Mouse (Mus musculus) adrenal gland, postnatal 36 days (tissue): ENCODE measurements at regions not wholly inside any gene's neighbourhood (a gene's known extent, or its start where the extent isn't known, plus 50 kb on each side); places are given as distances from the start of the nearest gene placed in this dataset.

Experiments
- DNase-seq, 2 experiments: peaks; one replicate each; pipeline ENCODE4 v3.0.0; 2021; ENCODE audit warnings: mixed read lengths in 1 of 2

DNA sequence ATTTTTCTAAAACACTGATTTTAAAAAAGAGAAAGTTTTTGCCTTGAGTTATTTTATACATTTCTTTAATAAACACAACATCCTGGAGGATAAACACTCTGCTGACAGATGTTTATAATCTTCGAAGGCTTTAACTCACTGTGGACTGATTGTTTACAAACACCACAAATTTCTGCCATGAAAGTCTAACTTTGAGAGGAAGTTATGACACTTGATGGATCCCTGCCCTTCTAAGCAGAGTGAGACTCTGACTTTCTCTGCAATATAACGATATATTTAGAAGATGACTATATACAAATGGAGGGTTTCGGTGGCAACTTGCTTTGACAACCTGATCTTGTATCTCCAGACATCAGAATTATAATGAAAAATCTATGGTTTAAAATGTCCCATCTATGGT lies 179.7 kb upstream of the Casp1 start:
- DNase-seq: no peak

DNA sequence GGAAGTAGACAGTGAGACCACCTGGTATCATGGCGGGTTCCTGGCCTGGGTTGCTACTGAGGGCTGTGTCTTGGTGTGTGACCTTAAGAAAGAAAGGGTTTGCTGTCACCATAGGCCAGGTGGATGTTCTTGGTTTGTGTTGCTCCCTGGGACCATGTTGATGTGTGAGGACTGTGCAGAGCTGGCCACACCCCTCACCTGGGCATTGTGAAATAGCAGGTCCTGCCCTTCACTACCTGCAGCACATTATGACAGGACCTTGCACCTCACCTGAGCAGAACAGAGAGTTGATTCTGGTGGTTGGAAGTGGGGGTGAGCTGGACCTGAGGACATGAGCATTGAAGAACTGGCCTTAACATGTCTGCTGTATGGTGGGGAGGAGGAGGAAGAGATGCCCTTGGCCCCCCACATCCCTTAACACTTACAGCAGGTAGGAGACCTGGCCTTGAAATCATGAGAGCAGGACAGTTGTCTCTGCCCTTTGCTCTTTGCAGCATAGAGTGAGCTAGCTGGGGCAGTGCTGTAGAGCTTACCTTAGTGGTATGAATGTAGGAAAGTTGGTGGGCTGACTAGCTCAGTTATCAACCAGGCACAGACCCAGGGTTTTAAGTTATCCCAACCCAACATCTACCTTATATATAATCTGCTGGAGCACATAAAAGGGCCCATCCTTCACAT lies 177.0 kb upstream of the Casp1 start:
- DNase-seq: no peak

DNA sequence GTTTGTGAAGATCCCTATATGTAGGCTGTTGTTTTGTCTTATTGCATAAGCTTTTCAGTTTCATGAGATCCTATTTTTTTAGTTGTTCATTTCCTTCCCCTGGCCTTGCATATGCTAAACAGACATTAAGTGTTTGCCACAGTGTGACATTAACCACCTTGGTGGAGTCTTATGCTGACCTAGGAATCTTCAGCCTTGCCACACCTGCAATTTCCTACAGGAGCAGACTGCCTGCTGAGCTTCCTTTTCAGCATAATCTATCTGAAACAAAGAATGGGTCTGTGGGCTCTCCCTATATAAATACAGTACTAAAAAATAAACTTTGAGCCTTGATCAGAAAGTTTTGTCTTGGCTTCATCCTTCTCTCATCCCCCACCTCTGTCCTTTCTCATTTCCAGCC lies 171.5 kb upstream of the Casp1 start:
- DNase-seq: no peak

DNA sequence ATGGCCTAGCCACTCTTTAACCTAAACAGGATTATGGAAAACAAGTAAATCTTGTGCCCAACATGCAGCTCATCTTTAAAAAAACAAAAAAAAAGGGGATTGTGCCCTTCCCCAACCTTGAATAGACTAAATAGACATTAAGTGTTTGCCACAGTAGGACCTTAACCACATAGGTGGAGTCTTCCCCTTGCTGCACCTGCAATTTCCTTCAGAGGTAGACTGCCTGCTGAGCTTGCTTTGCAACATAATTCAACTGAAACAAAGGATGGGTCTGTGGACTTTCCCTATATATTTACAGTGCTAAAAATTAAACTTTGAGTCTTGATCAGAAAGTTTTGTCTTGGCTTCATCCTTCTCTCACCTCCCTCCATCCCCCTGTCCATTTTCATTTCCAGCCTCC lies 165.9 kb upstream of the Casp1 start:
- no peak for DNase-seq

DNA sequence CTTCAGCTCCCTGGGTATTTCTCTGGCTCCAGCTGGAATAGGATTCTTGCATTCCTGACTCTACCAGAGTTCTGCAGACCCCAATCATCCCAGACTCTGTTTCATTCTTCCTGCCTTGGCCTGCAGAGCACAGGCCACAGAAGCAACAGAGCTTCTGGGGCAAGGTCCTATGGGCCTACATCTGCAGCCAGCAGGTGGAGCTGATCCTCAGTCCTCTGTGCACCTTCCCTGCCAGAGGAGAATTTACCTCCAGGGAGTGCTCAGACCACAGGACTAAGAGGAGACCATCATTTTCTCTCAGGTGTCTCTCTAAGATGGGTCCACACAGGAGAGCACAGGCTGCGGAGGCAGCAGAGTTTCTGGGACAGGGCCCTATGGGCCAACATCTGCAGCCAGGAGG lies 151.7 kb upstream of the Casp1 start:
- peak in 1 of 2 experiments; percentile 2 for DNase-seq
